Mouse (Mus musculus) kidney, postnatal 0 days (tissue): ENCODE data around the gene Snrpg. TPM values are rescaled to one million over a fixed set of nuclear protein-coding genes. Genes with fewer than 3 reads are reported as not detected.

Experiments used
- ATAC-seq: fragments of 200-750 bp; cut with Nextera tagmentation; replicated peaks from 2 replicates; pipeline ENCODE4 v1.8.0; 2017; ENCODE audit warnings: low read depth, moderate number of reproducible peaks, moderate TSS enrichment, moderate library complexity; ENCODE audit not compliant: low FRiP score
- DNase-seq: peaks from one replicate; pipeline ENCODE4 v3.0.0-alpha.2; 2016; ENCODE audit warnings: low spot score
- H3K27ac ChIP-seq: fragments of 300-500 bp; sonication (generic); 2 replicates; pipeline ENCODE4 v1.5.1; 2014; ENCODE audit warnings: mild to moderate bottlenecking
- H3K27me3 ChIP-seq: fragments of 300-500 bp; sonication (generic); 2 replicates; pipeline ENCODE4 v1.6.1; 2014; ENCODE audit warnings: low read length, mixed read lengths; ENCODE audit not compliant: insufficient read depth
- H3K36me3 ChIP-seq: fragments of 300-500 bp; sonication (generic); 2 replicates; pipeline ENCODE4 v1.6.1; 2014; ENCODE audit warnings: low read length, mixed read lengths; ENCODE audit not compliant: insufficient read depth
- H3K4me1 ChIP-seq: fragments of 300-500 bp; sonication (generic); replicated peaks from 2 replicates; pipeline ENCODE4 v1.6.1; 2014; ENCODE audit warnings: antibody characterized with exemption, low read length, mixed read lengths; ENCODE audit not compliant: insufficient read depth
- H3K4me2 ChIP-seq: fragments of 300-500 bp; sonication (generic); 2 replicates; pipeline ENCODE4 v1.6.1; 2014; ENCODE audit warnings: mild to moderate bottlenecking, low read length, moderate library complexity, mixed read lengths
- H3K4me3 ChIP-seq: fragments of 300-500 bp; sonication (generic); replicated peaks from 2 replicates; pipeline ENCODE4 v1.5.1; 2014; ENCODE audit warnings: low read depth, low read length
- H3K9ac ChIP-seq: fragments of 300-500 bp; sonication (generic); 2 replicates; pipeline ENCODE4 v1.6.1; 2014; ENCODE audit warnings: low read depth, low read length
- H3K9me3 ChIP-seq: fragments of 300-500 bp; sonication (generic); replicated peaks from 2 replicates; pipeline ENCODE4 v1.6.1; 2016; ENCODE audit warnings: low read length, inconsistent platforms, mixed read lengths
- CTCF ChIP-seq: IDR thresholded peaks from 2 replicates; pipeline ENCODE4 v1.5.1; 2016; ENCODE audit warnings: antibody characterized with exemption, low read depth, mild to moderate bottlenecking, moderate library complexity
- WGBS: fragments of 180-500 bp; shearing (Covaris S2); extraction: QIAGEN DNeasy Blood & Tissue Kit; methylation state at CpG from one replicate; pipeline ENCODE4 v1.1.7; 2014; 5-methylcytosine and 5-hydroxymethylcytosine counted together
- polyA plus RNA-seq: library from polyadenylated mRNA; unstranded; fragments of >200 nt; fragmentation: Nextera tagmentation; extraction: Ambion mirVana; gene quantifications from 2 replicates; pipeline ENCODE4 v1.2.1, GENCODE M21; 2015

Gene Snrpg
- polyA plus RNA-seq, 1 experiment from 2014 or later, result 543 TPM

DNA sequence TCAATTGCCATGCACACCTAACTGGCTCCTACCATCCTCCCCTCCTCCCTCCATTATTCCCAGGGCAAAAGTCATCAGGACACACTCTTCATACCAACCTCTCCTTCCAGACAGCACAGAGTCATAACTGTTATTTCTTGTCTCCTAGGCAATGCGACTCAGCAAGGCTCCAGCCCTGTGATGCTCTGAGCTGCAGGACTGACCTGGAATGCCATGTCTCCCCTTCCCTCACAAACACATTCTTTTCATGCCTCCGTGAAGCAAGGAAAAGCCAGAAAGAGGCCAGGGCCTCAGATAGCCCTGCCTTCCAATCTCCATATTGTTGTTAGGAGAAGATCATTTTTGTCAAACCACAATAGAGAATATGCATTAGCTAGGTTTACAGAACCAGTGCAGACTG, 25.0 kb upstream of the Snrpg start:
- no peak overlapping the region for H3K9ac ChIP-seq
- H3K27ac ChIP-seq, result no peak overlapping the region
- no peaks in the 10 kb centered on the region for H3K27me3 ChIP-seq
- 62% methylated on average over 2 of the region's 2 CpGs for WGBS
- ATAC-seq, result no peak
- TF ChIP-seq CTCF, result no peak
- H3K36me3 ChIP-seq, result no peaks in the 10 kb centered on the region
- H3K4me1 ChIP-seq, result 0 out of 2 replicates have a peak, but pooled peaks cover 8% of the 10 kb centered on the region
- no peak for DNase-seq
- H3K9me3 ChIP-seq, result no peaks in the 10 kb centered on the region
- H3K4me3 ChIP-seq, result no peak overlapping the region
- no peak overlapping the region for H3K4me2 ChIP-seq

DNA sequence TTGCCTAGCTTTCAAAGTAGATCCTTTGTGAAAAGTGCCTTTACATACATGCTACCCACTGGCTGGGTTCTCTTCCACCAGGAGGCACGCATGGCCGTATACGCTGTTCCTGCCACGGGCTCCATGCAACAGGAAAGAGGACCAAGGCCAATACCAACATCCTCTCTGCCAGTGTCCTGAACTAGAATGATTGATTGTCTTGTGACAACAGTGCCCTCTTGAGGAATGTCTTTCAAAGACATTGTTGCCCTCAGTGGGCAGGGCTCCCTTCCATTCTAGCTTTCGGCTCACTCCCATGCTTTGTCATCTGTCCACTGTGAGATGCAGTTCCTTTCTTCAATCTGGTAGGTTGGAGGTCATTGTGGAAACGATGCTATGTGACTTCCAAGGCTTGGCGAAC, 21.8 kb upstream of the Snrpg start:
- Histone ChIP-seq H3K9ac (no peak overlapping the region), H3K27ac (no peak overlapping the region), H3K9me3 (no peaks in the 10 kb centered on the region), H3K4me2 (no peak overlapping the region), H3K27me3 (no peaks in the 10 kb centered on the region), H3K36me3 (no peaks in the 10 kb centered on the region), H3K4me1 (0 out of 2 replicates have a peak, but pooled peaks cover under 1% of the 10 kb centered on the region), H3K4me3 (no peak overlapping the region)
- no peak for ATAC-seq
- WGBS, result 59% methylated on average over 7 of the region's 7 CpGs
- peak; percentile 40 for DNase-seq
- peak; percentile 69 for TF ChIP-seq CTCF

DNA sequence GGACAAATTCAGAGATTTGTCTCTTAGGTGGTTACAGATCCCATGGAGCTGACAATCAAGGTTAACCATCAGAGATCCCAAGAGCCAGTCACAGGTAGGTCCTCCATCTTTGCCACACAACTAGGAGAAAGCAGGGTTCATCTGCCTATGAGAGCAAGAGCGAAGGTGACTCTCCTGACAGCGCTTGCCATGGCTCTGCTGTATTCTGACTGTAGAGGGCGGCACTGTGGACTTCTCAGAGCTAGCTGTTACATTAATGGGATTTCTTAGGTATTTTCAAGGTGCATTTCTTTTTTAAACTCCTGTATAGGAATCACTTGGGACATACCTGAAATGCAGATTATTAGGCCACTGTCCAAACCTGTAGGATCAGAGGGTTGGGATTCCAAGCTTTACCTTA, 16.2 kb upstream of the Snrpg start:
- WGBS, result 82% methylated on average over 3 of the region's 3 CpGs
- Histone ChIP-seq H3K36me3 (no peaks in the 10 kb centered on the region), H3K27me3 (no peaks in the 10 kb centered on the region), H3K9me3 (no peaks in the 10 kb centered on the region), H3K27ac (no peak overlapping the region), H3K4me2 (no peak overlapping the region), H3K4me1 (no peaks in the 10 kb centered on the region), H3K4me3 (no peak overlapping the region), H3K9ac (no peak overlapping the region)
- peak; percentile 15; the same call in 1 of the 2 replicates for TF ChIP-seq CTCF
- ATAC-seq, result no peak
- DNase-seq, result no peak

DNA sequence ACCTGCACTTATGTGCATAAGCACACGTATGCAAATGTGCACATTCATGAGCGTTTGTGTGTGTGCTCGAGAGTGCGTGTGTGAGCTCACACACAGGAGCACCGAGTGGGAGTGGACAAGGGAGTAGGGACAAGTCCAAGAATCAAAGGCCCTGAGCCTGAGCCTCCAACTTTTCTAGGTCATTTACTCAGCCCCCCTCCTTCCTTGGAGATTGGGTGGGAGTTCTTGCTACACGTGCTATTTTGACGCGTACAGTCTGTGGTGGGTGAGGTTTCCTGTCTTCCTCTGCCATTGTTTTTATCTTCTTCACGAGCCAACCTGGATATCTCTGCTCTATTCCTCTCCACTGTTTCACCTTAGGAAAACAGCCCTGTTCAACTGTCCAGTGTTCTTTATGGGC, 14.1 kb upstream of the Snrpg start:
- H3K27ac ChIP-seq, result no peak overlapping the region
- no peak overlapping the region for H3K4me3 ChIP-seq
- H3K4me2 ChIP-seq, result no peak overlapping the region
- ATAC-seq (no peak), DNase-seq (no peak)
- H3K4me1 ChIP-seq, result no peaks in the 10 kb centered on the region
- 52% methylated on average over 9 of the region's 9 CpGs for WGBS
- no peaks in the 10 kb centered on the region for H3K9me3 ChIP-seq
- no peak overlapping the region for H3K9ac ChIP-seq
- TF ChIP-seq CTCF, result no peak
- no peaks in the 10 kb centered on the region for H3K27me3 ChIP-seq
- no peaks in the 10 kb centered on the region for H3K36me3 ChIP-seq

DNA sequence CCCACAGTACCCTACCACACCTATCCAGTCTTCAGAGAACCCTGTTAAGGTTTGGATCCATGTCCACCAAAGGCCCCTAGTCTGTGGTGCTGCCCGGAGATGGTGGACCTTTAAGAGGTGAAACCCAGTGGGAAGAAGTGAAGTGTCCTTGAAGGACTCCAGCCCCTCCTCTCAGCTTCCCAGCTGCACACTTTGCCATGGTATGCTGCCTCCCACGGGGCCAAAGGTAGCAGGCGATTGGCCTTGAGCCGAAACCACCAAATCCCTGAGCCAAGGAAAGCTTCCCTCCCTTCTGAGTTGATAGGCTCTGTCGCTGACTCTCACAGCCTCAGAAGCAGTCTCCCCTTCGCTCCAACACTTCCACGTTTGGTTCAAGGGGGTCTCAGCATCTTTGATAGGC, 10.4 kb upstream of the Snrpg start:
- DNase-seq, result no peak
- Histone ChIP-seq H3K27me3 (no peaks in the 10 kb centered on the region), H3K27ac (no peak overlapping the region), H3K4me1 (no peaks in the 10 kb centered on the region), H3K9ac (no peak overlapping the region), H3K4me2 (no peak overlapping the region), H3K4me3 (no peak overlapping the region), H3K9me3 (no peaks in the 10 kb centered on the region), H3K36me3 (no peaks in the 10 kb centered on the region)
- WGBS, result 46% methylated on average over 7 of the region's 7 CpGs
- no peak for ATAC-seq
- TF ChIP-seq CTCF, result no peak

DNA sequence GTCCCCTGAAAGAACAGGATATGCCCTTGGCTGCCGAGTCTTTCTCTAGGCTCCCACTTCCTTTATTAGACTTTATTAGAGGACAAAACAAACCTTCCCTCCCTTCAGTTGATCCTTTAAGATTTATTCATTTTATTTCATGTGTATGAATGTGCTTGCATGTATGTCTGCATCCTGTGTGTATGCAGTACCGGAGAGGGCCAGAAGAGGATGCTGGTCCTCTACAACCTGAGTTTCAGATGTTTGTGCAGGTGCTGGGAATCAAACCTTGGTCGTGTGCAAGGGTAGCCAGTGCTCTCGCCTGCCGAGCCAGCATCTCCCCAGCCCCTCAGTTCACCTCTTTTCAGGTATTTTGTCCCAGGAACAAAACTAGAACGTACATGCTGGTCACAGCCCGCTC, 9.7 kb upstream of the Snrpg start:
- DNase-seq (no peak), ATAC-seq (no peak)
- Histone ChIP-seq H3K4me2 (no peak overlapping the region), H3K4me3 (no peak overlapping the region), H3K27me3 (no peaks in the 10 kb centered on the region), H3K4me1 (no peaks in the 10 kb centered on the region), H3K9me3 (no peaks in the 10 kb centered on the region), H3K36me3 (no peaks in the 10 kb centered on the region), H3K9ac (no peak overlapping the region), H3K27ac (no peak overlapping the region)
- peak; percentile 18; the same call in 1 of the 2 replicates for TF ChIP-seq CTCF
- 87% methylated on average over 7 of the region's 7 CpGs for WGBS
